Mouse (Mus musculus) heart, postnatal 0 days (tissue): ENCODE measurements around the gene Sfmbt2.

ENCODE experiments used
- CTCF ChIP-seq: IDR thresholded peaks from 2 replicates; pipeline ENCODE4 v1.5.1; 2016; ENCODE audit warnings: antibody characterized with exemption, control low read depth, low read depth
- EP300 ChIP-seq: IDR thresholded peaks from 2 replicates; pipeline ENCODE4 v1.6.1; 2016; ENCODE audit warnings: antibody characterized with exemption, low read depth

- TF ChIP-seq CTCF (no peak), EP300 (no peak)
These were observed 146.2 kb downstream of the Sfmbt2 start for GRCm38 (mm10) chr2:10516516-10516915.
